Mouse (Mus musculus): ENCODE results near the gene Kcna10. TPM values are rescaled to one million over a fixed set of nuclear protein-coding genes. Genes with fewer than 3 reads are reported as not detected.

The Kcna10 gene
- polyA plus RNA-seq, 1 experiment = not detected

DNA sequence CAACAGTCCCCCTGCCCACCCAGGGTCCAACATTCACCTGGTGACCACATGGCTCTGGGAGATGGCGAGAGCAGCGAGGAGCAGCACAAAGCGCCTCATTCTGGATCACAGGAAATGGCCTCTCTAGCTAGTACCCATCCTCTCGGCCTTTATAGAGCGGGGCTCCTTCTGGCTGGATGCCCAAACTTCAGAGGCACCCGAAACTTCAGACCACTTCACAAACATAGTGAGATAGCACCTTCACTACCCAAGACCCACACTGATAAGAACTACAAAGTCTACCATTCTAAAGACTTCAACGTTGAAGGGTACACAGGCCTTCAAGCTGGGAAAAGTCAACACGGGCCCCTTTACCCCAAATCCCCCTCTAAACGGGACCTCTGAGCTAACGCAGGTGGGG is 38.8 kb downstream of the Kcna10 start, which contains the start of gene Cym:
Gene Cym (minus strand): TSS at position 125 of the 400 bp plus-strand sequence.
- Histone ChIP-seq H3K36me3 (ENCODE audit: control insufficient read depth, insufficient read depth, low read length) (no peaks in the 10 kb centered on the region), H3K4me3 (ENCODE audit: control insufficient read depth, insufficient read depth, low read length) (no peak within 1 kb of the TSS), H3K27ac (ENCODE audit: control insufficient read depth, insufficient read depth, low read length) (no peak within 1 kb of the TSS), H3K4me1 (replicated peaks; ENCODE audit: control insufficient read depth, insufficient read depth, low read length) (peaks cover 6% of the 10 kb centered on the region; the same call in 1 of the 2 replicates), H3K27me3 (ENCODE audit: control insufficient read depth, insufficient read depth, low read length) (no peaks in the 10 kb centered on the region)
- no peak for DNase-seq
- no peak for TF ChIP-seq POLR2A (IDR thresholded peaks at IDR 0.05; ENCODE audit: control insufficient read depth, extremely low read depth, insufficient read depth, low read length, poor library complexity)
- no peak for TF ChIP-seq CTCF (IDR thresholded peaks at IDR 0.05; ENCODE audit: borderline replicate concordance, control insufficient read depth, extremely low read depth, insufficient read depth, low read length, poor library complexity)
- 66% methylated on average over 10 of the region's 10 CpGs for WGBS

DNA sequence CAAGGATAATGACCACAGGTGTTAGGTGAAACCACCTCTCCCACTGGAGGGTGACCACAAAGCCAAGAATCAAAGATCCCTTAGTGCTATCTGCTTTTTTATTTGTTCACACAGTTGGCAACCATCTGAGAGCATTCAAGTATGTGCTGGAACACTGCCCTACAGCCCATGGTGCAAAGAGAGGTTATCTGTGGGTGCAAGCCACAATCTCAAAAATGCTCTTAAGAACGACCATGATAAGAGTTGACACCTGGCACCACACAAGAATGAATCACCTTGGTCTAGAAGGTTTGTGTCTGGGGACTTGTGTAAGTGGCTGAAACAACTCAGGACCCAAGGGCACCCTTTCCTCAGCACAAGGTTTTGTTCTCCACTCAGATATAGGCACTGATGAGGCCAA is 40.4 kb downstream of the Kcna10 start:
- peaks cover 6% of the 10 kb centered on the region; the same call in 1 of the 2 replicates for H3K4me1 ChIP-seq (replicated peaks; ENCODE audit: control insufficient read depth, insufficient read depth, low read length)
- no peak for TF ChIP-seq CTCF (IDR thresholded peaks at IDR 0.05; ENCODE audit: borderline replicate concordance, control insufficient read depth, extremely low read depth, insufficient read depth, low read length, poor library complexity)
- TF ChIP-seq POLR2A (IDR thresholded peaks at IDR 0.05; ENCODE audit: control insufficient read depth, extremely low read depth, insufficient read depth, low read length, poor library complexity) = no peak
- no peaks in the 10 kb centered on the region for H3K36me3 ChIP-seq (ENCODE audit: control insufficient read depth, insufficient read depth, low read length)
- WGBS = 38% methylated on average over 1 of the region's 1 CpGs
- no peak for DNase-seq
- H3K27me3 ChIP-seq (ENCODE audit: control insufficient read depth, insufficient read depth, low read length) = no peaks in the 10 kb centered on the region
- H3K4me3 ChIP-seq (ENCODE audit: control insufficient read depth, insufficient read depth, low read length) = no peak overlapping the region
- H3K27ac ChIP-seq (ENCODE audit: control insufficient read depth, insufficient read depth, low read length) = no peak overlapping the region

DNA sequence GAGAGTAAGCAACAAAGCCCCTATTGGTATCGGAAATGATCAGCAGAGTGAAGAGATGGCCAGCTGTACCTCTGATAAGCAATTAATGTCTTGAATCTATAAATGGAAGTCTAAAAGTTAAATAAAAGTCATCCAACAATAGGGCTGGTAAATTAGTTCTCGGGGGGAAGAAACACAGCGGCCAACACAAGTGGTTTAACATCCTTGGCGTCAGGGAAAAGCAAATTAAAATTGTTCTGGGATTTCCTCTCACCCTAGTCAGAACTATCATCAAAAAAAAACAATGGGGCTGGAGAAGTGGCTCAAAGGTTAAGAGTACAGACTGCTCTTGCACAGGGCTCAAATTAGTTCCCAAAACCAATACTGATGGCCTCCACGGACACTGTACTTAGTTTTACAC is 43.0 kb downstream of the Kcna10 start:
- TF ChIP-seq CTCF (IDR thresholded peaks at IDR 0.05; ENCODE audit: borderline replicate concordance, control insufficient read depth, extremely low read depth, insufficient read depth, low read length, poor library complexity) (no peak), POLR2A (IDR thresholded peaks at IDR 0.05; ENCODE audit: control insufficient read depth, extremely low read depth, insufficient read depth, low read length, poor library complexity) (no peak)
- no peaks in the 10 kb centered on the region for H3K36me3 ChIP-seq (ENCODE audit: control insufficient read depth, insufficient read depth, low read length)
- H3K27me3 ChIP-seq (ENCODE audit: control insufficient read depth, insufficient read depth, low read length) = no peaks in the 10 kb centered on the region
- no peak for DNase-seq
- no peak overlapping the region for H3K4me3 ChIP-seq (ENCODE audit: control insufficient read depth, insufficient read depth, low read length)
- WGBS = 98% methylated on average over 5 of the region's 5 CpGs
- peaks cover 6% of the 10 kb centered on the region; the same call in 1 of the 2 replicates for H3K4me1 ChIP-seq (replicated peaks; ENCODE audit: control insufficient read depth, insufficient read depth, low read length)
- no peak overlapping the region for H3K27ac ChIP-seq (ENCODE audit: control insufficient read depth, insufficient read depth, low read length)

DNA sequence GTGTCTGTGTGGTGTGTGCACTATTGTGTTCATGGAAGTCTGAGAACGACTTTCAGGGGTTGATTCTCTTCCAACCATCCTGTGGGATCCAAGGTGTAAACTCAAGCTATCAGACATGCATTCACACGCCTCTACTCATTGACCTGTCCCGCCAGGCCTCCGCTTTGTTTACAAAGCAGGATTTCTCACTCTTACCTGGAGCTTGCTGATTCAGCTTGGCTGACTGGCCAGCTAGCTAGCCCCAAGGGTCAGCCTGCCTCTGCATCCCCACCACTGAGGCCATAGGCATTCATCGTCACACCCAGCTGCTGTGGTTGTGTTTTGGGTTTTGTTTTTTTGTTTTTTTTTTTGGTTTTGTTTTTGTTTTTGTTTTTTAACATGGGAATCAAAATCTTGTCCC is 46.4 kb downstream of the Kcna10 start:
- TF ChIP-seq POLR2A (IDR thresholded peaks at IDR 0.05; ENCODE audit: control insufficient read depth, extremely low read depth, insufficient read depth, low read length, poor library complexity) (no peak), CTCF (IDR thresholded peaks at IDR 0.05; ENCODE audit: borderline replicate concordance, control insufficient read depth, extremely low read depth, insufficient read depth, low read length, poor library complexity) (no peak)
- Histone ChIP-seq H3K4me3 (ENCODE audit: control insufficient read depth, insufficient read depth, low read length) (no peak overlapping the region), H3K4me1 (replicated peaks; ENCODE audit: control insufficient read depth, insufficient read depth, low read length) (peaks cover 8% of the 10 kb centered on the region), H3K36me3 (ENCODE audit: control insufficient read depth, insufficient read depth, low read length) (no peaks in the 10 kb centered on the region), H3K27ac (ENCODE audit: control insufficient read depth, insufficient read depth, low read length) (no peak overlapping the region), H3K27me3 (ENCODE audit: control insufficient read depth, insufficient read depth, low read length) (no peaks in the 10 kb centered on the region)
- 91% methylated on average over 5 of the region's 5 CpGs for WGBS
- DNase-seq = no peak

DNA sequence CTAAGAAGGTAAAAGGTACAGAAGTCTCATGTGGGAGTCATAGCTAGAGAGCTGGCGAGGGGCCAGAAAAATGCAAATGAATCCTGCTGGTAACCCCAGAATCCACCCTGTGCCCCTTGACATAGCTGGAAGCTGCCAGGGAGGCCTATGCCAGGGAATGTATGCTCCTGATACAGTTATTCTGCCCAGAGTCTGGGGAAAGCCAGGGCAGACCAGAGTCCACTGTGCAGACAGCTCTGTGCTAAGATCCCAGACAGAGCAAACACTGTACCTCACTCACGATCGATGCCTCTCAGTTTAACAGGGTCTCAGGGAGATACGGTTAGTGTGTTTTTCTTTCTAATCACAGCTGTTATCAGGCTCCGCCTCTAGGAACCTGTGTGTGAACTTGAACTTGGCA is 47.0 kb downstream of the Kcna10 start:
- no peak overlapping the region for H3K27ac ChIP-seq (ENCODE audit: control insufficient read depth, insufficient read depth, low read length)
- H3K36me3 ChIP-seq (ENCODE audit: control insufficient read depth, insufficient read depth, low read length) = no peaks in the 10 kb centered on the region
- no peak overlapping the region for H3K4me3 ChIP-seq (ENCODE audit: control insufficient read depth, insufficient read depth, low read length)
- H3K27me3 ChIP-seq (ENCODE audit: control insufficient read depth, insufficient read depth, low read length) = no peaks in the 10 kb centered on the region
- TF ChIP-seq POLR2A (IDR thresholded peaks at IDR 0.05; ENCODE audit: control insufficient read depth, extremely low read depth, insufficient read depth, low read length, poor library complexity) (no peak), CTCF (IDR thresholded peaks at IDR 0.05; ENCODE audit: borderline replicate concordance, control insufficient read depth, extremely low read depth, insufficient read depth, low read length, poor library complexity) (no peak)
- H3K4me1 ChIP-seq (replicated peaks; ENCODE audit: control insufficient read depth, insufficient read depth, low read length) = peaks cover 8% of the 10 kb centered on the region
- DNase-seq = no peak
- 78% methylated on average over 5 of the region's 5 CpGs for WGBS

DNA sequence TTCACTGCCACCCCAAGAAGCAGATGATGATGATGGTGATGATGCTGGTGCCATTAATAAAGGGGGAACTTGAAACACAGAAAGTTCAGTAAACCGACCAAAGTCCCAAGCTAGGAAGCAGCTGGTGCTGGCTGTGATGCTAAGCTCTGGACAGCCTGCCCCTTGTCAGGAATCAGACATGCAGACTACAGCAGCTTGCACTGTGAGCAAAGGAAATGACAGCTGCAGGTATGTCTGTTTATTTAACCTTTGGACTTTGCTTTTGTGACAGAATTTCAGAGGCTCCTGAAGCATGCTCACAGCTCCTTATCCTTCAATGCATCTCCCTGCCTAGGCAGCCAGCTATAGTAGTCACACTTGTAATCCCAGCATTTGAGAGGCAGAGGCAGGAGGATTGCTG is 47.7 kb downstream of the Kcna10 start, which contains the start of gene A630076J17Rik:
Gene A630076J17Rik (plus strand): TSS at position 88 of the 400 bp plus-strand sequence.
- TF ChIP-seq POLR2A (IDR thresholded peaks at IDR 0.05; ENCODE audit: control insufficient read depth, extremely low read depth, insufficient read depth, low read length, poor library complexity) (no peak), CTCF (IDR thresholded peaks at IDR 0.05; ENCODE audit: borderline replicate concordance, control insufficient read depth, extremely low read depth, insufficient read depth, low read length, poor library complexity) (no peak)
- Histone ChIP-seq H3K27me3 (ENCODE audit: control insufficient read depth, insufficient read depth, low read length) (no peaks in the 10 kb centered on the region), H3K36me3 (ENCODE audit: control insufficient read depth, insufficient read depth, low read length) (no peaks in the 10 kb centered on the region), H3K27ac (ENCODE audit: control insufficient read depth, insufficient read depth, low read length) (no peak within 1 kb of the TSS), H3K4me1 (replicated peaks; ENCODE audit: control insufficient read depth, insufficient read depth, low read length) (peaks cover 8% of the 10 kb centered on the region), H3K4me3 (ENCODE audit: control insufficient read depth, insufficient read depth, low read length) (no peak within 1 kb of the TSS)
- WGBS = 35% methylated on average over 1 of the region's 1 CpGs
- DNase-seq = no peak

DNA sequence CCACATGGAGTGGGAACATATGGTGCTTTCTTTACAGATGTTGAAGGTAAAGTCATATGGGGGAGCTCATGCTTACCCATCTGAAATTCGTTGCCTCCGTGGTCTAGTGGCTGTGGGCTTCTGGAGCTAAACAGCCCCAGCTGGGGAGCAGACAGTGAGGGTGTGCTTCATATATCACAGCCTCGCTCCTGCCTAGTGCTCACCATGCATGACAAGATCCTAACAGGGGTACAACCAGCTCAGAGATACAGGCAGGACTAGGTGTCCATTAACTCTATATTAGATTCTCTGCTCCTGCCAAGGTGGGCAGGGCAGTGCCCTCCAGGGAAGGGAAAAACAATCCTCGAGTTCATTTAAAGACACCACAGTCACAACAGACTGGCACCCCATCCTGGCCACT is 48.3 kb downstream of the Kcna10 start:
- no peaks in the 10 kb centered on the region for H3K36me3 ChIP-seq (ENCODE audit: control insufficient read depth, insufficient read depth, low read length)
- 27% methylated on average over 4 of the region's 4 CpGs for WGBS
- H3K27ac ChIP-seq (ENCODE audit: control insufficient read depth, insufficient read depth, low read length) = no peak overlapping the region

More for the DNA sequence above, 48.3 kb downstream of the Kcna10 start:
- no peak for DNase-seq
- TF ChIP-seq POLR2A (IDR thresholded peaks at IDR 0.05; ENCODE audit: control insufficient read depth, extremely low read depth, insufficient read depth, low read length, poor library complexity) = no peak
- no peak for TF ChIP-seq CTCF (IDR thresholded peaks at IDR 0.05; ENCODE audit: borderline replicate concordance, control insufficient read depth, extremely low read depth, insufficient read depth, low read length, poor library complexity)
- Histone ChIP-seq H3K4me3 (ENCODE audit: control insufficient read depth, insufficient read depth, low read length) (no peak overlapping the region), H3K27me3 (ENCODE audit: control insufficient read depth, insufficient read depth, low read length) (no peaks in the 10 kb centered on the region), H3K4me1 (replicated peaks; ENCODE audit: control insufficient read depth, insufficient read depth, low read length) (peaks cover 8% of the 10 kb centered on the region)

Measured in thymus, adult 2 months (tissue).